Mouse (Mus musculus) liver, embryonic 15.5 days (tissue): ENCODE results near the gene Clspn. TPM values are rescaled to one million over a fixed set of nuclear protein-coding genes. Genes with fewer than 3 reads are reported as not detected.

ENCODE experiments used
- ATAC-seq: fragments of 200-750 bp; cut with Nextera tagmentation; 2 replicates; pipeline ENCODE4 v1.8.0; 2017; ENCODE audit warnings: moderate number of reproducible peaks, mild to moderate bottlenecking, moderate library complexity; ENCODE audit not compliant: insufficient read depth
- H3K27ac ChIP-seq: fragments of 300-500 bp; sonication (generic); replicated peaks from 2 replicates; pipeline ENCODE4 v1.5.1; 2015; ENCODE audit warnings: mild to moderate bottlenecking, inconsistent platforms
- H3K27me3 ChIP-seq: fragments of 300-500 bp; sonication (generic); 2 replicates; pipeline ENCODE4 v1.6.1; 2015; ENCODE audit warnings: mild to moderate bottlenecking, inconsistent platforms
- H3K36me3 ChIP-seq: fragments of 300-500 bp; sonication (generic); replicated peaks from 2 replicates; pipeline ENCODE4 v1.6.1; 2015; ENCODE audit warnings: moderate library complexity, mild to moderate bottlenecking, inconsistent platforms
- H3K4me1 ChIP-seq: fragments of 300-500 bp; sonication (generic); replicated peaks from 2 replicates; pipeline ENCODE4 v1.6.1; 2015; ENCODE audit warnings: inconsistent platforms
- H3K4me2 ChIP-seq: fragments of 300-500 bp; sonication (generic); 2 replicates; pipeline ENCODE4 v1.6.1; 2015; ENCODE audit warnings: moderate library complexity, mild to moderate bottlenecking, inconsistent platforms
- H3K4me3 ChIP-seq: fragments of 300-500 bp; sonication (generic); replicated peaks from 2 replicates; pipeline ENCODE4 v1.5.1; 2015; ENCODE audit warnings: mild to moderate bottlenecking, inconsistent platforms
- H3K9ac ChIP-seq: fragments of 300-500 bp; sonication (generic); 2 replicates; pipeline ENCODE4 v1.6.1; 2015; ENCODE audit warnings: moderate library complexity, mild to moderate bottlenecking, inconsistent platforms
- H3K9me3 ChIP-seq: fragments of 300-500 bp; sonication (generic); replicated peaks from 2 replicates; pipeline ENCODE4 v1.6.1; 2016; ENCODE audit warnings: inconsistent platforms
- WGBS: fragments of 180-500 bp; shearing (Covaris S2); methylation state at CpG from one replicate; pipeline ENCODE4 v1.1.7; 2015; ENCODE audit warnings: mixed read lengths; ENCODE audit not compliant: insufficient replicate concordance; 5-methylcytosine and 5-hydroxymethylcytosine counted together
- polyA plus RNA-seq: library from polyadenylated mRNA; unstranded; fragments of >200 nt; fragmentation: Nextera tagmentation; extraction: Ambion mirVana; gene quantifications from 2 replicates; pipeline ENCODE4 v1.2.1, GENCODE M21; 2015

Clspn gene
- 35.2 and 36.4 TPM in 2 replicates for polyA plus RNA-seq

DNA sequence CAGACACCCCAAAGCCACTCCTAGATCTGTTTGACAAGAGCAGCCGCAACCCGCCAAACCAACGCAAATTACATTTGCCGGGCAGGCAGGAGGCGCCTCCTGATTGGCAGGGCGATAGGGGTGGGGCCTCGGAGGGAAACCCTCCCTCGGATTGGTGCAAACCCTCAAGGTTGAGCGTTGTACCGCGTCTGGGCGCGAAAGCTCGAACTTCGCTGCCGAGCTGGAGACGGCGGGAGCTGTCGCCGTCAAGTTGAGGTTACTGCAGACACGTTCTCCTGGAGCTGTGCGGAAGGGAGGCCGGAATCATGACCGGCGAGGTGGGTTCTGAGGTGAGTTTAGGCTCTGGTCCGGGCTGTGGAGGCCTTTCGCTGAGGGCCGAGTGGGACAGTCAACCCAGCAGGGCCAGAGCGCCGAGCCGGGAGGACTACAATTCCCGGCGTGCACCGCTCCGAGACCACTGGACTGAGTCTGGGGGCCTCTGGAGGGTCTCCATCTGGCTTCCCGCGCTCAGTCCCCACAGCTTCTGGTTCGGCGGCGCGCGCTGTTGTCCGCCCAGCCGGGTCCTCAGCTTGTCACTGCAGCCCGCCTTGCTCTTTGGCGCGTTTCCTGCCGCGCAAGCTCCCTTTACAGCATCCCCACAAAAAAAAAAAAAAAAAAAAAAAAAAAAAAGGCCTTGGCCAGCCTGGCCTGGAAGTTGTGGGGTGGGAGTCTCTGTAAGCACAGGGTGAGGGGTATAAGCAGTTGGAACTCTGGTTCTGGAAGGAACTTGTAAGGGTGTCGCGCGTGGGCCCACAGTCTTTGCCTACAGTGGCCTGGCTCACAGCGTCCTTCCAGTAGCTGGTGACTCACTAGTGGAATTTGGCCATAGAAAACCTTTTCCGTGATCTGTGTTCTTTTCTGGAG is at the start of gene Clspn:
Gene Clspn (plus strand): TSS at position 127 of the 903 bp plus-strand sequence.
- Histone ChIP-seq H3K27me3 (no peaks in the 10 kb centered on the region), H3K4me1 (peaks cover 34% of the 10 kb centered on the region), H3K9me3 (no peaks in the 10 kb centered on the region), H3K9ac (peak within 1 kb of the TSS; percentile 86), H3K4me3 (peak within 1 kb of the TSS; percentile 82), H3K36me3 (peaks cover 33% of the 10 kb centered on the region), H3K27ac (peak within 1 kb of the TSS; percentile 78), H3K4me2 (peak within 1 kb of the TSS; percentile 77)
- peak; percentile 98 for ATAC-seq
- under 1% methylated on average over 54 of the region's 54 CpGs for WGBS

DNA sequence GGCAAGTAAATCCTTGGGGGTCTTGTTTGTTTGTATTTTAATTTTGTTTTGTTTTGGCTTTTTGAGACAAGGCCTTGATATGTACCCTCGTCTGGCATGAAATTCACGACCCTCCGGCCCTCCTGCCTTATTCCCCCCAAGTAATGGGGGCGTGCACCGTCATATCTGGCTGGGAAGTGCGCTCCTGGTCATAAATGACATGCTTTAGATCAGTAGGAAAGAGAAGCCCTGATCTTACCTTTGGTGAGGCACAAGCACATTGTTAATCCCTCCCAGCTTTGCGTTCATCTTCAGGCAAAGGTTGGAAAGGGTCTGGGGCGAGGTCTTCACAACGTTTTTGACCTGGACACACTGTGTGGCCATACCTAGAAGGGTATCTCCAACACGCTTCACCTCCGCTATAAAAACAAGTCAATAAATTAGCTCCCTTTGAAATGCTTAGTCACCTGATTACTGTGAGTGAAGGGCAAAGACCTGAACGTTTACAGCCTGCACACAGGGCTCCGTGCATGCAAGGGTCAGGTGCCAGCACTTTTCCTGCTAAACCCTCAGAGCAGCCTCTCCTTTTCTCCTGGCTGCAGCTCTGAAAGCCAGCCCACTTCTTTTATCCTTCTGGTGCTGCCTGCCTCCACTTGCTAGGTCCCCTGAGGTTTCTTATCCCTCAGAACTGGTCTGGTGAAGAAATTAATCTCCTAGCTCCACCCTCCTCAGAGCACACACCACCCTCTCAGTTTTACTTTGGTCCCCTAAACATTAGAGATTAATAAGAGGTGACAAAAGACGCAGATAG is 48.4 kb upstream of the Clspn start:
- Histone ChIP-seq H3K4me1 (no peaks in the 10 kb centered on the region), H3K36me3 (no peaks in the 10 kb centered on the region), H3K9ac (no peak overlapping the region), H3K27ac (no peak overlapping the region), H3K4me2 (no peak overlapping the region), H3K9me3 (no peaks in the 10 kb centered on the region), H3K4me3 (no peak overlapping the region), H3K27me3 (no peaks in the 10 kb centered on the region)
- WGBS = 58% methylated on average over 14 of the region's 14 CpGs
- ATAC-seq = no peak

DNA sequence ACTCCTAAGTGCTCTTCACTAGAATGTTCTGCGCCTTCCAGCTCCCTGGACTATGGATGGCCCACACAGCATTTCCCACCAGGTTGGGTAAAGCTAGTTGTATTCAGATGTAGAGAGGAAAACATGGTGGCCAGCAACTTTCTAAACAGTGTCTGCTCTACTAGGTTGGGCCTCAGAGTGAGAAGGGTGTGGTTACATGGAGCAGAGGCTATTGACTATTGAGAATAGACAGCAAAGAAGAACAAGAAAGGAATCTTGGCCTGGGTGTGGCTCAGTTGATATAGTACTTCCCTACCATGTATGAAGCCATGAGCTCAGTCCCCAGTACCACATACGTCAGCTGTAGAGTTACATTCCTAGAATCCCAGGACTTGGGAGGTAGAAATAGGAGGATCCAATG is 47.7 kb upstream of the Clspn start:
- no peak overlapping the region for H3K4me3 ChIP-seq
- no peaks in the 10 kb centered on the region for H3K4me1 ChIP-seq
- no peak overlapping the region for H3K27ac ChIP-seq
- no peaks in the 10 kb centered on the region for H3K27me3 ChIP-seq
- H3K9me3 ChIP-seq = no peaks in the 10 kb centered on the region
- H3K9ac ChIP-seq = no peak overlapping the region
- ATAC-seq = no peak
- 68% methylated on average over 2 of the region's 2 CpGs for WGBS
- no peak overlapping the region for H3K4me2 ChIP-seq
- no peaks in the 10 kb centered on the region for H3K36me3 ChIP-seq

DNA sequence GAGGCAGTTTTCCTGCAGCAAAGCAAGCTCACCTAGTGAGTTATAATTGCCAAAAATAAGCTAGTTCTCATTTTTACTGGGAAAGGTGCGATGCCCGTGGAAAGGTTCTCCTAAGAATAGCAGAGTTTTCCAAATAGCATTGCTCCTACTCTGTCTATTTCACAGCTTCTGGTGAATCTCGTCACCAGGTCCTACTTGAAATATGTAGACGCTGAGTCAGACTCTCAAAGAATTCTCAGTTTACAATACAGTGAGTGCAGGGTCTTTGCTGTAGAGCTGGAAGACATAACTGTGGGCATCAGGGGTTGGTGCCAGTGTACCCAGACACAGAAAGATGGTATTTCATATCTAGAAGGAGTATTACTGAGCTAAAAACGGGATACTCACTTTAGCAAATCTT is 45.7 kb upstream of the Clspn start:
- Histone ChIP-seq H3K4me2 (no peak overlapping the region), H3K27me3 (no peaks in the 10 kb centered on the region), H3K4me1 (no peaks in the 10 kb centered on the region), H3K9ac (no peak overlapping the region), H3K27ac (no peak overlapping the region), H3K9me3 (no peaks in the 10 kb centered on the region), H3K36me3 (no peaks in the 10 kb centered on the region), H3K4me3 (no peak overlapping the region)
- WGBS = 69% methylated on average over 5 of the region's 5 CpGs
- ATAC-seq = no peak

DNA sequence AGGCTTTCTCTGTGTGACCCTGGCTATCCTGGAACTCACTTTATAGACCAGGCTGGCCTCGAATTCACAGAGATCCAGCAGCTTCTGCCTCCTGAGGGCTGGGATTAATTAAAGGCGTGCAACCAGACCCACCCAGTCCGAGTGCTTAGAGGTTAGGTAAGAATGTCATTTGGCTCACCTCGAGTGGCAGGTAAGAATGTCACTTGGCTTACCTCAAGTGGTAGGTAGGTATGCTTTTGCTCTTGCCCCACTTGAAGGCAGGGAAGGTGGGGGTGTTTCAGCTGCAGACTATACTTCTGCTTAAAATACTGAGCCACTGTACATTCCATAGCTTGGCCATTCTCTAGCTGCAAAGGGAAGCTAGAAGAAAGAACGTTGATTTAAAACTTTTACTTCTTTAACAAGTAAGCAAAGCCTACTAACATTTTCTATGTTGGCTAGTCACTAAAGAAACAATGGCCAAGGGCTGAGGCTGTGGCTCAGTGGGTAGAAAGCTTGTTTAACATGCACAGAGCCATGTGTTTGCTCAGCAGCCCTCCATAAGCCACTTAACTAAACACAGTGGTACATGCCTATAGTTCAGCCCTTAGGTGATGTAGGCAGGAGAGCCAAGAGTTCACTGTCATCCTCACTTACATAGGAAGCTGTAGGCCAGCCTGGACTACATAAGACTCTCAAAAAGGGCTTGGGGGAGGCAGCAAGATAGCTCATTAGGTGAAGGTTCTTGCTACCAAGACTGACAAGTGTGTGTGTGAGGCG is 44.2 kb upstream of the Clspn start:
- WGBS = 58% methylated on average over 6 of the region's 6 CpGs
- H3K4me2 ChIP-seq = no peak overlapping the region
- H3K27ac ChIP-seq = no peak overlapping the region
- no peak overlapping the region for H3K4me3 ChIP-seq
- no peak overlapping the region for H3K9ac ChIP-seq
- no peaks in the 10 kb centered on the region for H3K27me3 ChIP-seq
- ATAC-seq = no peak
- no peaks in the 10 kb centered on the region for H3K9me3 ChIP-seq
- H3K36me3 ChIP-seq = no peaks in the 10 kb centered on the region
- H3K4me1 ChIP-seq = no peaks in the 10 kb centered on the region

DNA sequence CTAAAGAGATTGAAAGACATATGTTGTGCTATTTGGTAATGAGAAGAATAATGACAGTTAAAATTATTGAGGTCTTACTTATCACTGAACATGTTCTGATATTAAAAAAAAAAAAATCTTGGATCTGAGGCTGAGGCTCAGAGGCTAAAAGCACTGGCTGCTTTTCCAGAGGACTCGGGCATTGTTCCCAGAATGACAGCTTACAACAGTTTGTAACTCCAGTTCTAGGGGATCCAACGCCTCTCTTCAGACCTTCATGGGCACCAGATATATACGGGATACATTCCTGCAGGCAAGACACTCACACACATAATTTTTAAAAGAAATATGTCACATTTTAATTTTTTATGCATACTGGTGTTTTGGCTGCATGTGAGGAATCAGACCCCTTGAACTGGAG is 30.6 kb upstream of the Clspn start:
- Histone ChIP-seq H3K4me1 (no peaks in the 10 kb centered on the region), H3K9ac (no peak overlapping the region), H3K27ac (no peak overlapping the region), H3K4me3 (no peak overlapping the region), H3K4me2 (no peak overlapping the region), H3K27me3 (peaks cover under 1% of the 10 kb centered on the region; the same call in 1 of the 2 replicates), H3K36me3 (no peaks in the 10 kb centered on the region), H3K9me3 (no peaks in the 10 kb centered on the region)
- 59% methylated on average over 3 of the region's 3 CpGs for WGBS
- no peak for ATAC-seq

DNA sequence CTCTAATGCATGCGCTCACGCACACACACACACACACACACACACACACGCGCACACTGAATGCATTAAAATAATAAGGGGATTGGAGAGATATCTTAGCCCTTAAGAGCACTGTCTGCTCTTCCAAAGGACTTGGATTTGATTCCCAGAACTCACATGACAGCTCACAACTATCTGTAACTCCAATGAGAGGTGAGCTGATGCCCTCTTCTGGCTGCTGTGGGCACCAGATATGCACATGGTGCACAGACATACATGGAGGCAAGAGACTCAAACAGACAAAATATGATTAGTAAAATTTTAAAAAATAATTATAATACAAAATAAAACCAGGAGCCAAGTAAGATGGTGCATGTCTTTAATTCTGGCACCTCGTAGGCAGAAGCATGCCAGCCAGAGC is 29.9 kb upstream of the Clspn start:
- Histone ChIP-seq H3K27me3 (peaks cover 6% of the 10 kb centered on the region), H3K36me3 (no peaks in the 10 kb centered on the region), H3K27ac (no peak overlapping the region), H3K9ac (no peak overlapping the region), H3K9me3 (no peaks in the 10 kb centered on the region), H3K4me1 (no peaks in the 10 kb centered on the region), H3K4me2 (no peak overlapping the region), H3K4me3 (no peak overlapping the region)
- no peak for ATAC-seq
- WGBS = 84% methylated on average over 5 of the region's 5 CpGs

DNA sequence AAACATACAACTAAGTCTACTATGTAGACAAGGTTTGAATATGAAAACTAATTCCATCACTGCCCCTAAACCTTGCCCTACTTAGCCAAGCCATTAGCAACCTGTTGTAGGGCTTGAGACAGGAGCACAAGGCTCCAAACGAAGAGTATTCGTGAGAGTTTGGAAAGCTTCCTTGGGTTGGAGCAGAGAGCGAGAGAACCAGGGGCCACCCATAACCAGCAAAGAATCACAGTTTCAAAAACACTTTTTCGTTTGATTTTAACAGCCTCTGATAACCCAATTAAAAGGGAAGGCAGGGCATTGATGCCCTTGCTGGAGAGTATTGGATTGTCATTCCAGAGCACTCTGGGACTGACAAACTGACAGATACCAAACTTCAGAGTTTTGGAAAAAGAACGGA is 24.4 kb upstream of the Clspn start:
- H3K9me3 ChIP-seq = no peaks in the 10 kb centered on the region
- peaks cover 16% of the 10 kb centered on the region; the same call in 1 of the 2 replicates for H3K4me1 ChIP-seq
- no peak for ATAC-seq
- H3K27me3 ChIP-seq = peaks cover 37% of the 10 kb centered on the region
- no peaks in the 10 kb centered on the region for H3K36me3 ChIP-seq
- H3K9ac ChIP-seq = no peak overlapping the region
- no peak overlapping the region for H3K27ac ChIP-seq
- WGBS = 48% methylated on average over 5 of the region's 5 CpGs
- peak overlapping the region; percentile 81 for H3K4me2 ChIP-seq
- H3K4me3 ChIP-seq = peak overlapping the region; percentile 66

DNA sequence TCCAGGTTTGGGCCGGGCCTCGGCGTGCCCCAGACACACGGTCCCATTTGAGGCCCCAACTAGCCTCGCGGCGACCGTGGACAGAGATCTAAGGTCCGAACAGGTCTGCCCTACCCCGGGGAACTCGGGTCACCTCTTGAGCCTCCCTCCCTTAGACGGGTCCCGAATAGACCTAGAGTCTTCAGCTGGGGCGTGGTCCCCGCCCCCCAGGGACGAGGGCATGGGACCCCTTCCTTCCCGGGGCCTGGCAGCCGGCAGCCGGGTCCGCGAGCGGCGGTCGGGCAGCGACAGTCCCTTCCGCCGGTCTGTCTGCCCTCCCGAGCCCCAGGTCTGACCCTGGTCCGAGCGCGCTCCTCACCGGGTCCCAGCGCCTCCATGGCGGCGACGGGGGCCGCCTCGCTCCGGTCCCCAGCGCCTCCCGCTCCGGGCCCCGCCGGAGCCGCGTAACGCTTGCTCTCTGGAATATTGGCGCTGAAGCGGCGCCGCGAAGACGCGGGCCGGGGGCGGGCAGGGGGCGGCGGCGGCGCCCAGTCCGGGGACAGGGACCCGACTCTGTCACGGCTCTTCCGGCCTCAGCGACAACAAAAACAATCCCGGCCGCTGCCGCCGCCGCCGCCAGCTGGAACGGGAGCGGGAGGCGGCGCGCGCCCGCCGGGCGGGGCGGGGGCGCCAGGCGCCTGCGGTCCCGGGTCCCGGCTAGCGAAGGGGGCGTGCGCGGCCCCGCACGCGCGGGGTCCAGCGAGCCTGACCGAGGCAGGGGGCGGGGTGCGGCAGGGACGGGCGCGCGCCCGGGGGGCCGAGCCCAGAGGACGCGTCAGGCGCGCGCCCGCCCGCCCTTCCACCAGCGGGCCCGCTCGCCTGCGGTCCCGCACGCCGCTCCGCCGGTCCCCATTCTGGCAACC is 23.7 kb upstream of the Clspn start, which contains the start of gene Ago4:
Gene Ago4 (minus strand): TSS at position 646 of the 902 bp plus-strand sequence.
- ATAC-seq = peak; percentile 63
- H3K4me2 ChIP-seq = peak within 1 kb of the TSS; percentile 81
- H3K9ac ChIP-seq = peak within 1 kb of the TSS; percentile 47
- H3K4me1 ChIP-seq = peaks cover 17% of the 10 kb centered on the region; the same call in 1 of the 2 replicates
- no peak within 1 kb of the TSS for H3K27ac ChIP-seq
- WGBS = under 1% methylated on average over 106 of the region's 120 CpGs
- no peaks in the 10 kb centered on the region for H3K9me3 ChIP-seq
- H3K27me3 ChIP-seq = peaks cover 37% of the 10 kb centered on the region
- H3K4me3 ChIP-seq = peak within 1 kb of the TSS; percentile 66
- H3K36me3 ChIP-seq = no peaks in the 10 kb centered on the region

DNA sequence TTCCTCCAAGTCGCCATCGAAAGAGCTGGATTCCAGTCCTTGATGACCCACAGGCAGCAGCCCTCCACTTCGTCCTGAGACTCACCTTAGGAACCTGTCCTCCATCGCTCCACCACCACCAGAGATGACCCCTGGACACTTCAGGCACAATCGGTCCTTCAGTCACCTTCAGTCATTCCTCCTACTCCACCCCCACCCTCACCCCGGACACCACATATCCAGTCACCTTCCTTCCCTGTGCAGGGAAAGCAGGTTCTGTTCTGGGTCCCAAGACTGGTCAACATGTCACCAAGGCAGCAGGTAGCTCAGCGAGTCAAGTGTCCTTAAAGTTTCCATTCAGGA is 23.0 kb upstream of the Clspn start:
- Histone ChIP-seq H3K4me3 (peak overlapping the region; percentile 66), H3K27me3 (peaks cover 37% of the 10 kb centered on the region), H3K36me3 (no peaks in the 10 kb centered on the region), H3K4me1 (peaks cover 17% of the 10 kb centered on the region; the same call in 1 of the 2 replicates), H3K9me3 (no peaks in the 10 kb centered on the region), H3K9ac (no peak overlapping the region), H3K4me2 (peak overlapping the region; percentile 81), H3K27ac (no peak overlapping the region)
- ATAC-seq = no peak
- WGBS = 20% methylated on average over 7 of the region's 7 CpGs
